Mouse (Mus musculus) kidney, postnatal 36 days (tissue): ENCODE results near the gene Dazap1.
A peak's percentile ranks its signal among the peaks of the same experiment; 100 is the strongest.

Source experiments
- DNase-seq, 2 experiments: peaks; one replicate each; pipeline ENCODE4 v3.0.0; 2021 to 2022; ENCODE audit warnings: mixed read lengths in 2 of 2

Gene Dazap1

GRCm38 (mm10) chr10:80324120-80325037 is 63.1 kb downstream of the Dazap1 start:
- DNase-seq, result peak in 1 of 2 experiments; percentile 59

GRCm38 (mm10) chr10:80325045-80325444 is 63.8 kb downstream of the Dazap1 start:
- DNase-seq, result no peak

DNA sequence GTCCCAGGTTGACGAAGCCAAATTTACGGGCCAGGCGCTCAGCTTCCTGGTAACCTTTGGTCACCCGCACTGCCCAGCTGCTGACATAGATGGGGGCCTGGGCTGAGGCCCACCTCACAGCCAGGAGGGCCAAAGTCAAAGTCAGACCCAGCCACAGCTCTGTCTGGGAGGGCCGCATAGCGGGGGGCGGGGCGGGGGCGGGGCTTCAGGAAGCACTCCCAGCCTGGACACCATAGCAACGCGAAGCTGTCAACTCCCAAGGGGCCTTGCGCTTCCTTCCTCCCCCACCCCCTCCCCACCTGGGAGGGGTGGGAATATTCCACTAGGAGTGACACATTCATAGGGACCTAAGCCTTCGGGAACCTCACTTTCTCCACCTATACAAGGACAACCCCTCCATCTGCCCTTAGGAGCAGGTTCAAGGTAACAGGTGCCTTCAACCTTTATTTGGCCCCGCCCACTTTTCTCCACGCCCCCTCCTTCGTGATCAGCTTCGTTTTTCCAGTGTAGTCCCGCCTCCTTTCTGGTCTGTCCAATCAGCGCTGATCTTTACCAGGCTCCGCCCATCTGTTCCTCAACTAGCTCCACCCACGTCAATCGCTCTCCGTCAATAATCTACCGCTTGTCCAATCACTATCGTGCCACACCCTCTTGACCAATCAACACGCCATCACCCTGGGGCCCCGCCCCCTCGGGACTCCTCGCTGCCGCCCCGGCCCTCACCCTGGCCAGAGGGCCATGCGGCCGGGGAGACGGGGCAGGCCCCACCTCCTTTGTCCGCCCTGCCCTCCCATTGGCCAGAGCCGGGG is 68.2 kb downstream of the Dazap1 start, which contains the start of the genes Pcsk4 and Reep6:
TSS of gene Pcsk4 (minus strand) at position 226 of the 809 bp plus-strand sequence.
TSS of gene Reep6 (plus strand) at position 681 of the 809 bp plus-strand sequence.
- DNase-seq, result peak; percentile 98

DNA sequence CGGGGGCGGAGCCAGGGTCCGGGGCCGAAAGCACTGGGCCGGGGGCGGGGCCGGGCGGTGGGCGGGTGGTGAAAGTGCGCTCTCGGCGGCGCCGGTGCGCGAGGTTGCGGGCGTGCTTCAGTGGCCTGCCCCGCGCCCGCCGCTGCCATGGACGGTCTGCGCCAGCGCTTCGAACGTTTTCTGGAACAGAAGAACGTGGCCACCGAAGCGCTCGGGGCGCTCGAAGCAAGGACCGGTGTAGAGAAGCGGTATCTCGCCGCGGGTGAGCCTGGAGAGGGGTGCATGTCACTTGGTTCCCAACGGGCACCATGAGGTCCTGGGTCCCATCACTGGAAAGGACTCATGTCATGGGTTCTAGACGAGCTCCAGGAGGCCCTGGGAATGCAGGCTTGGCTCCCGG is 68.8 kb downstream of the Dazap1 start:
- no peak for DNase-seq

- no peak for DNase-seq
Observed at GRCm38 (mm10) chr10:80330888-80331287, 69.6 kb downstream of the Dazap1 start.

DNA sequence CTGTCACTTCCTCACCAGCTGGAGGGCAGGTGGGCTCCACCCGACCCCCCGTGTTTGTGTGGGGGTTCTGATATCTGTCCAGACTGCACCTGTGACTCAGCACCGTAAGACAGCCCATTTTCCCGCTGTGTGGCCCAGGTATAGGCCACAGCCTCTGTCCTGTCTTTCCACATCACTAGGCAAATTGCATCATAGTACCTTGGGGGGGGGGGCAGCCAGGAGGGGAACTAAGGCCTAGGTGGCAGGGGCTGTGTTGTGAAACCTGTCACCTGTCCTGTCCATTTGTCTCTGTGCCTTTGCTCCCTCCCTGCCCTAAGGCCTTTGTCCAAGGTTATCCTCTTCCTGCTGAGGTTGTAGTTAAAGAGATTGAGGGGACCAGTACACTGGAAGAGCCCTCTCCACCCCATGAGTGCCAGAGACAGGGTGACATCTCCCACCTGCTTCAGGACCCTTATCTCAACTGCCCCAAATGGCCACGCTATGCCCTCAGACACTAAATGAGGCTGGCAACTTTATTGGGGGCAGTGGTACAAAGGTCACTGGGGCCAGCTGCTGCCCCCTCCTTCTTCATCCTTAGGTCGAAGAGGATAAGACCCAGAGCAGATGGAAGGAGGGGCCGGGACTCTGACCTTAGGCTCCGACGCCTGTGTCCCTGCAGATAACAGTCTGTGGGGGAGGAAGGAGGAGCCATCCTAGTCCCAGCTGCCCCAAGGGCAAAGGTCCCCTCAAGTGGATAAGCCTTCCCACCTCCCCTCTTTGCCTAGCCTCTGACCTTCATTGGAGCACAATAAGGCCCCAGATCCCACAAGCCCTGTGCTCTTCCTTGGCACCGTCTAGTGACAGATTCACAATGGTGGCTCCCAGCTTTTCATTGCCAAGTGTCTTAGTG is 70.6 kb downstream of the Dazap1 start:
- peak in 1 of 2 experiments; percentile 53 for DNase-seq

DNA sequence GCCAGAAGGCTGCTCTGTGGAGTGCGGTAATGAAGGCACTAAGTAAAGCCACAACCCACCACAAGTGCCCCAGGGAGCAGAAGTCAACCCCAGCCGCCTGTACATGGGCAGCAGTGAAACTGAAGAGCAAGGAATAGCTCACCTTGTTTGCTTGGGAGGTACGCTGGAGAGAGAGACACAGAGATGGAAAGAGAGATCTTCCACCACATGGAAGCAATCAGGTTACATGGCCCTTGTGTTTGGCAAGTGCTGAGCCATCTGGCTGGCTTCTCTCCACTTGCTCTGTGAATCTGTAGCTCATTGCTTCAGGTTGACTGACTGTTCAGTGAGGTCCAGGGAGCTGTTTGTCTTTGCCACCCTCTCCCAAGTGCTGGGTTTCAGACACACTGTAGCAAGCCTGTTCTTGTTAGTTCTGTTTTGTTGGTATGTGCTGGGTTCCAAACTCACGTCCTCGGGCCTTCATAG is 71.3 kb downstream of the Dazap1 start:
- DNase-seq, result no peak

GRCm38 (mm10) chr10:80336263-80336662 is 75.0 kb downstream of the Dazap1 start:
- no peak for DNase-seq
